Mouse (Mus musculus) thymus, adult 2 months (tissue): Measurements from ENCODE around the gene Jarid2.

Experiments used
- CTCF ChIP-seq: fragments of 200-500 bp; IDR thresholded peaks from 2 replicates; pipeline ENCODE4 v1.5.1; 2012; ENCODE audit warnings: mild to moderate bottlenecking, control low read depth, low read length, moderate library complexity, borderline replicate concordance; ENCODE audit not compliant: control insufficient read depth, poor library complexity, insufficient read depth; ENCODE audit errors: extremely low read depth
- POLR2A ChIP-seq: fragments of 200-500 bp; IDR thresholded peaks from 2 replicates; pipeline ENCODE4 v1.6.1; 2012; ENCODE audit warnings: mild to moderate bottlenecking, low read length, control low read depth, moderate library complexity; ENCODE audit not compliant: control insufficient read depth, poor library complexity, insufficient read depth; ENCODE audit errors: extremely low read depth

GRCm38 (mm10) chr13:44896211-44896610 is 166.9 kb downstream of the Jarid2 start:
- TF ChIP-seq CTCF: no peak
- TF ChIP-seq POLR2A: no peak
